Mouse (Mus musculus) neural tube, embryonic 14.5 days (tissue): Measurements from ENCODE around the gene Rapgef4. TPM values are rescaled to one million over a fixed set of nuclear protein-coding genes. Genes with fewer than 3 reads are reported as not detected.

Experiments
- ATAC-seq: fragments of 200-750 bp; cut with Nextera tagmentation; 2 replicates; pipeline ENCODE4 v1.8.0; 2017; ENCODE audit warnings: low read depth, mild to moderate bottlenecking, moderate TSS enrichment, moderate library complexity
- H3K27ac ChIP-seq: fragments of 300-500 bp; sonication (generic); 2 replicates; pipeline ENCODE4 v1.5.1; 2014; ENCODE audit warnings: low read depth, mild to moderate bottlenecking, control low read depth, low read length, moderate library complexity, mixed read lengths
- H3K27me3 ChIP-seq: fragments of 300-500 bp; sonication (generic); 2 replicates; pipeline ENCODE4 v1.6.1; 2014; ENCODE audit warnings: low read length; ENCODE audit not compliant: control insufficient read depth, insufficient read depth
- H3K36me3 ChIP-seq: fragments of 300-500 bp; sonication (generic); 2 replicates; pipeline ENCODE4 v1.6.1; 2014; ENCODE audit warnings: low read length, mixed read lengths; ENCODE audit not compliant: control insufficient read depth, insufficient read depth
- H3K4me1 ChIP-seq: fragments of 300-500 bp; sonication (generic); 2 replicates; pipeline ENCODE4 v1.6.1; 2014; ENCODE audit warnings: low read length; ENCODE audit not compliant: control insufficient read depth, insufficient read depth
- H3K4me2 ChIP-seq: fragments of 300-500 bp; sonication (generic); 2 replicates; pipeline ENCODE4 v1.6.1; 2014; ENCODE audit warnings: mild to moderate bottlenecking, low read depth, low read length, control low read depth
- H3K4me3 ChIP-seq: fragments of 300-500 bp; sonication (generic); 2 replicates; pipeline ENCODE4 v1.5.1; 2014; ENCODE audit warnings: low read depth, low read length, control low read depth, mixed read lengths
- H3K9ac ChIP-seq: fragments of 300-500 bp; sonication (generic); replicated peaks from 2 replicates; pipeline ENCODE4 v1.6.1; 2014; ENCODE audit warnings: low read depth, mild to moderate bottlenecking, control low read depth, low read length, mixed read lengths
- H3K9me3 ChIP-seq: fragments of 300-500 bp; sonication (generic); 2 replicates; pipeline ENCODE4 v1.6.1; 2016; ENCODE audit warnings: low read length; ENCODE audit not compliant: control insufficient read depth
- WGBS: fragments of 180-500 bp; shearing (Covaris S2); extraction: QIAGEN DNeasy Blood & Tissue Kit; methylation state at CpG from one replicate; pipeline ENCODE4 v1.1.7; 2014; 5-methylcytosine and 5-hydroxymethylcytosine counted together
- polyA plus RNA-seq: library from polyadenylated mRNA; unstranded; fragments of >200 nt; fragmentation: Nextera tagmentation; extraction: Ambion mirVana; gene quantifications from 2 replicates; pipeline ENCODE4 v1.2.1, GENCODE M21; 2014

Rapgef4 gene
- polyA plus RNA-seq, 1 experiment from 2014 or later = 39.6 TPM

DNA sequence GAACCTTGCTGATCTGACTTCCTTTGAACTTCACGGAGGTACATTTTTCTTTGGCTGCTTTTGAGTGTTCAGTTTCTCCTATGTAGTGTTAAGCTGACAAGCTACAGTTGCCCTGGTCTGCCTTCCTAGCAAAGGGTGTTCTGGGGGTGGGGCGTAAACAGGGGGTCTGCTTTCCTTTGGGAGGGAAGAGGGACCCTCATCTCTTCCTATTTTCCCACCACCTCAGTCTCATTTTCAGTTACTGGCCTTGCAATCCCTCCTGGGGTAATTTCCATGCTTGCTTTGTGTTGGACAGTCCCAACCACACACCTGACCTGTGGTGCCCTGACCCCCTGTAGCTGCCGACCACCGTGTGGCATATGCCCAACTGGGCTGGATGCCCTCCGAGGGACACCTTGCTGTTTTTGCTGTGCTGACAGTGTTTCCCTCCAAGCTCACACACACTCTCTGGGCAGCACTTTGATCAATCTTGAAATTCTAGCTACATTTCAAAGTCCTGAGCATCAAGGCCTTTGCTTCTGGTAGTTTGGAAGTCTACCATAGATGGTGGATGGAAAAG lies 48.6 kb downstream of the Rapgef4 start:
- no peaks in the 10 kb centered on the region for H3K36me3 ChIP-seq

DNA sequence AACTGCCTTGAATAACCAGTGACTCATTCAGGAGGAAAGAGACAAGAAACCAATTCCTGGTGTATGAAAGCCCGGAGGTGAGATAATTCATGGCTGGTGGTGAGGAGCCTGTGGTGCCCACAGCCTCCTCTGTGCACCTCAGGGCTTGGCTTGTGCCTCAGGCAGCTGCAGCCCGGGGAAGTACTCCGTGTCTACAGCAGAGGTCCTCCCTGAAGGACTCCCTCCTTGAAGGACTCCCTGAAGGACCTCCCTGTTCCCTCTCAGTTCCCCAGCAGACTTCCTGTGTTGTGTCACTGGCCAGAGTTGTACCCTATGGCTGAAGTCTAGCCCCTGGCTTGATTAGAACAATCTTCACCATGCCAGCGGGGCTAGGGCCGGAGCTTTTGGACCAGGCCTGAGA lies 50.7 kb downstream of the Rapgef4 start:
- Histone ChIP-seq H3K36me3 (no peaks in the 10 kb centered on the region), H3K9me3 (no peaks in the 10 kb centered on the region), H3K4me3 (no peak overlapping the region), H3K27ac (no peak overlapping the region), H3K4me1 (no peaks in the 10 kb centered on the region), H3K4me2 (no peak overlapping the region), H3K9ac (no peak overlapping the region), H3K27me3 (no peaks in the 10 kb centered on the region)
- ATAC-seq = no peak
- WGBS = 85% methylated on average over 5 of the region's 5 CpGs

More for the DNA sequence above, 48.6 kb downstream of the Rapgef4 start:
- Histone ChIP-seq H3K9ac (no peak overlapping the region), H3K4me2 (no peak overlapping the region), H3K4me3 (no peak overlapping the region), H3K27me3 (no peaks in the 10 kb centered on the region), H3K9me3 (no peaks in the 10 kb centered on the region), H3K27ac (no peak overlapping the region), H3K4me1 (no peaks in the 10 kb centered on the region)
- 89% methylated on average over 5 of the region's 5 CpGs for WGBS
- ATAC-seq = no peak

DNA sequence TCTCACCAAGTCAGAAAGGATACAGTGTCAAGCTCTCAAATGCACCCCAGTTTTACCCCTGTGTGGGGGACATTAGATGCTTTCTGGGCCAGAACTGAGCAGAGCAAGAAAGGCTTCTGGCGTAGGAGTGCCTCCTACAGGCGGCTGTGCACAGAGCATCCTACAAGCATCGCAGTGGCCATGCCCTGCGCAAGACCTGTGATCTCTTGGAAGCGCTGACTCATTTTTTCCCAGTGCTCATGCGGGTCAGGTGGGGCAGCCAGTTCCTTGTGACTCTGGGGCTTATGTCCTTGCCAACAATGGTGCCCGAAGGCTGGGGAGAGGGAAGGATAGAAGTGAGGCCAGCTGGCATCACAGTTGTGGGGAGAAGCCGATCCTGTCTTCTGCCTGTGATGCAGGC lies 54.6 kb downstream of the Rapgef4 start:
- ATAC-seq = no peak
- no peaks in the 10 kb centered on the region for H3K36me3 ChIP-seq
- H3K4me2 ChIP-seq = no peak overlapping the region
- H3K27me3 ChIP-seq = no peaks in the 10 kb centered on the region
- 57% methylated on average over 8 of the region's 8 CpGs for WGBS
- no peaks in the 10 kb centered on the region for H3K9me3 ChIP-seq
- H3K9ac ChIP-seq = no peak overlapping the region
- H3K4me1 ChIP-seq = peaks cover 11% of the 10 kb centered on the region; the same call in 1 of the 2 replicates
- H3K27ac ChIP-seq = no peak overlapping the region
- no peak overlapping the region for H3K4me3 ChIP-seq

DNA sequence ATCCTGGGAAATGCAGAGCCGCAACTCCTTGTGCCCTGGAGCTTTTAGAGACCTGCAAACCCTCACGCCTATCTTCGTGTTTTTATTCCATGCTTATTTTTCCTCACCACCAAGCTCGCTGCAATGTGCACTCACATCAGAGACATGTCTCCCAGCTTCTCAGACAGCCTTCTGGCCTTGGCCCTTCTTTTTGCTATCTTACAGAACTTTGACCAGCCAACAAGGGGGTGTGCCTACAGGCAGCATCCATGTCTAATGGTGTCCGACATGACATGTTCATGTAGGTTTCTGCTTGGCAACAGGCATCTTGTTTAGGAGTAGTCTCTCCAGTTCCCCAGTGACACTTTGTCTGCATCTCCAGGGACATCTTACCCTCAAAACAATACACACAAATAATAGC lies 56.3 kb downstream of the Rapgef4 start:
- 89% methylated on average over 5 of the region's 5 CpGs for WGBS
- no peak overlapping the region for H3K9ac ChIP-seq
- H3K4me3 ChIP-seq = no peak overlapping the region
- H3K27me3 ChIP-seq = no peaks in the 10 kb centered on the region
- ATAC-seq = no peak
- no peak overlapping the region for H3K27ac ChIP-seq
- peaks cover 11% of the 10 kb centered on the region; the same call in 1 of the 2 replicates for H3K4me1 ChIP-seq
- no peaks in the 10 kb centered on the region for H3K36me3 ChIP-seq
- H3K4me2 ChIP-seq = no peak overlapping the region
- no peaks in the 10 kb centered on the region for H3K9me3 ChIP-seq

DNA sequence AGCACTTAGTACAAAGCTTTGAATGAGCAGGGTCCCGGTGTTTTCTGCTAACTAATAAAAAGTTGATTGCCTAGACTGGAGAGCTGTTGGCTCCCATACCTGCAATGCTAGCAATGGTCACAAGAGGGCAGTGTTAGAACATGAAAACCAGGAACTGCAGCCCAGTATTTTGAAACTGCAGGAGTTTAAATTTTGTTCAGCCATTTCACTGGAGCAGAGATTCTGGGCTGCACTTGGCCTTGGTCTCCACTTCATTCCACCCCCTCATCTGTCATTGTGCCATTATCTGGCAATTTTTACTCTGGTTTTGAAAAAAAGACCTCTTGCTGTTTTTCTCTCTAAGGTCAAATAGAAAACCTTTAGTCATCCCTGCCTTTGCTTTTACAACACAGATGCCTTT lies 57.2 kb downstream of the Rapgef4 start:
- H3K4me1 ChIP-seq = peaks cover 11% of the 10 kb centered on the region; the same call in 1 of the 2 replicates
- peak; percentile 66; the same call in 1 of the 2 replicates for ATAC-seq
- H3K36me3 ChIP-seq = no peaks in the 10 kb centered on the region
- WGBS = 8% methylated on average over 1 of the region's 1 CpGs
- no peaks in the 10 kb centered on the region for H3K9me3 ChIP-seq
- H3K27me3 ChIP-seq = no peaks in the 10 kb centered on the region
- H3K9ac ChIP-seq = no peak overlapping the region
- H3K4me3 ChIP-seq = no peak overlapping the region
- peak overlapping the region; percentile 26; the same call in 1 of the 2 replicates for H3K4me2 ChIP-seq
- no peak overlapping the region for H3K27ac ChIP-seq

DNA sequence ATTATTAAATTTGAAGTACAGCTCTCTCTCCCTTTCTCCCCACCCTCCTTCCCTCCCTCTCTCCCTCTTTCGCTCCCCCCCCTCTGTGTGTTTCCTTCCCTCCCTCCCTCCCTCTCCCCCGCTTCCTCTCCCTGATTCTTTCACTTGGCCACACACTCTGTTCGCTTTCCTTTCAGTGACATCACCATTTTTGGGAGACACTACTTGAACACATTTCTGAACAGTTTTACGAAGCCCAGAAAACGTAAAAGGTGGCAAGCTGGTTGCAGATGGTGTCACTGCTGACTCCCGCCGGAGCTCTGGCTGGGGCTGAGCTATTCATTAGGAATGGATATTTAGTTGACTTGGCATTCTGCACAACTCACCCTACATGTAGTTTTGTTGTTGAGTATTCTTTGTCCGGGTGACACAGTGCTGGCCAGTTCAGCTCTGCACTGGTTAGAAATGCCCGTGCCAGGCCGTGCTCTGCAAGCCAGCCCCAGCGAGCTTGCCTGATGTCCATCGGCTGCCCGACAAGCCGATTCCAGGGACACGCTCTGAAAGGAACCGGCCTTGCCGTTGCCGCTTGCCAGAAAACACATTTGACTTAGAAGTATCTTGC lies 57.7 kb downstream of the Rapgef4 start:
- no peak overlapping the region for H3K27ac ChIP-seq
- ATAC-seq = peak; percentile 69; the same call in 1 of the 2 replicates
- no peaks in the 10 kb centered on the region for H3K27me3 ChIP-seq
- peak overlapping the region; percentile 34; the same call in 1 of the 2 replicates for H3K9ac ChIP-seq
- H3K9me3 ChIP-seq = no peaks in the 10 kb centered on the region
- peak overlapping the region; percentile 26; the same call in 1 of the 2 replicates for H3K4me2 ChIP-seq
- peaks cover 11% of the 10 kb centered on the region; the same call in 1 of the 2 replicates for H3K4me1 ChIP-seq
- no peaks in the 10 kb centered on the region for H3K36me3 ChIP-seq
- H3K4me3 ChIP-seq = no peak overlapping the region
- WGBS = 22% methylated on average over 18 of the region's 18 CpGs

DNA sequence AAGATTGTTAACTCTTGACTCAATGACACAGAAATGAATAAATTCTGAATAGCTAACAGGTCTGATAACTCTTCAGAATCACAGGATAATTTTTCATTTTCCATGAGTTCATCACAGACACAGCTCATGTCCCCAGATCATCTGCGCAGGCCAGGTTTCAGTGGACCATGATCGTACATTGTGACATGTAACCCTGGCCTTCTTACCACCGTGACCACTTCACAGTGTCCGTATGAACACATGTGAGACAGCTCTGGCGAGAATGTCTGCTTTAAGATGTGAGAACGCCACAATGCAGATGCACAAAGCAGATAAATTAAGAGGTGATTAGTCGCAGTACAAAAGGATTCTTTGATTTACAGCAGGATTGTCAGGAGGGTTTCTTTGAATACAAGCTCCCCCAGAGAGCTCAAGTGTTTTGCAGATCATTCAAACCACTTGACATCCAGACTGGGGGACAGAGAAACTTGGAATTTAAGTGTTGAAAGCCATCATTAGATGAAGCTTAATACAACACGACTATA lies 58.5 kb downstream of the Rapgef4 start:
- H3K9me3 ChIP-seq = no peaks in the 10 kb centered on the region
- H3K4me2 ChIP-seq = no peak overlapping the region
- H3K27me3 ChIP-seq = no peaks in the 10 kb centered on the region
- H3K4me3 ChIP-seq = no peak overlapping the region
- WGBS = 19% methylated on average over 8 of the region's 8 CpGs
- H3K27ac ChIP-seq = no peak overlapping the region
- no peak overlapping the region for H3K9ac ChIP-seq
- no peaks in the 10 kb centered on the region for H3K36me3 ChIP-seq
- no peak for ATAC-seq
- H3K4me1 ChIP-seq = peaks cover 11% of the 10 kb centered on the region; the same call in 1 of the 2 replicates

DNA sequence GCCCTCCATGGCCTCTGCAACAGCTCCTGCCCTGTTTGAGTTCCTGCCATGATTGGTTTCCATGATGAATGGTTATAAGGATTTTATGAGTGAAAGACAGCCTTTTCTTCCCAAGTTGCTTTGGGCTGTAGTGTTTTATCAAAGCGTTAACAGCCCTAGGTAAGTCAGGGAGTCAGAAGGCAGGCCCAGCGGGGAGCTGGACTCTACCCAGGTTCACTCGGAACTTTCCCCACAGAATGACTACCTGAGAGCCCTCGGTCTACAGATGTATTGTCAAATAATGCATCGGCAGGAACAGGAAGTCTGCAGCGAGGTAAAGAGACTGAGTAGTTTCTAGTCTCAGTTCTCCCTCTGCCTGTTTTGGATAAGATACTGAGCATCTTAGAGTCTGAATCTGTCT lies 60.0 kb downstream of the Rapgef4 start:
- no peak for ATAC-seq
- Histone ChIP-seq H3K27me3 (no peaks in the 10 kb centered on the region), H3K36me3 (no peaks in the 10 kb centered on the region), H3K27ac (no peak overlapping the region), H3K4me3 (no peak overlapping the region), H3K9ac (no peak overlapping the region), H3K4me2 (no peak overlapping the region), H3K9me3 (no peaks in the 10 kb centered on the region), H3K4me1 (peaks cover 16% of the 10 kb centered on the region; the same call in 1 of the 2 replicates)
- 94% methylated on average over 6 of the region's 6 CpGs for WGBS

DNA sequence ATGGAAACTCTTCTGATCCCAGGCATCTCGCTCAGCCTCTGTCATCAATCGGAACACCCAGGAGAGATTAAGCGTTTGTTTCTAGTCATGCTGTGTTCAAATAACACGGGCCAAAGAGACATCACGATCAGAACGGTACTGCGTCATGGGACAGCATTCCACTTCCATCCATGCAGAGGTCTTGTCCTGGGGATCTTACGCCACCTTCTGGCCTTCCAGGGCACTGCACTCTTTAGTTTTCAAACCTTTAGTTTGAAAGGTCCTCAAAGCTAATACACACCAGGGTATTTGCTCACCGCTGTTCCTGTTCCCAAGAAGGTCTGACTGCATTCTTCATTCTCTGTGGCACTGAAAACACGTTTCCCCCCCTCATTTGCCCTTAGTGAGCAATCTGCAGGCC lies 61.1 kb downstream of the Rapgef4 start:
- 89% methylated on average over 10 of the region's 10 CpGs for WGBS
- Histone ChIP-seq H3K9ac (no peak overlapping the region), H3K36me3 (no peaks in the 10 kb centered on the region), H3K9me3 (no peaks in the 10 kb centered on the region), H3K27ac (no peak overlapping the region), H3K27me3 (no peaks in the 10 kb centered on the region), H3K4me3 (no peak overlapping the region), H3K4me1 (peaks cover 18% of the 10 kb centered on the region; the same call in 1 of the 2 replicates), H3K4me2 (no peak overlapping the region)
- ATAC-seq = no peak
